Mouse (Mus musculus) stomach, postnatal 0 days (tissue): ENCODE data around the gene Sco2.

Experiments used
- CTCF ChIP-seq: IDR thresholded peaks from 2 replicates; pipeline ENCODE4 v1.5.1; 2016; ENCODE audit warnings: antibody characterized with exemption, low read depth, mild to moderate bottlenecking, moderate library complexity
- EP300 ChIP-seq: optimal IDR thresholded peaks from 2 replicates; pipeline ENCODE3; 2016; ENCODE audit warnings: antibody characterized with exemption

- TF ChIP-seq EP300 (no peak), CTCF (no peak)
Observed at GRCm38 (mm10) chr15:89377362-89377761, 3.7 kb upstream of the Sco2 start.
